Mouse (Mus musculus) hindbrain, embryonic 14.5 days (tissue): ENCODE measurements around the gene Lhfpl2. TPM values are rescaled to one million over a fixed set of nuclear protein-coding genes. Genes with fewer than 3 reads are reported as not detected.

Experiments used
- ATAC-seq: fragments of 200-750 bp; cut with Nextera tagmentation; 2 replicates; pipeline ENCODE4 v1.8.0; 2017; ENCODE audit warnings: moderate number of reproducible peaks, mild to moderate bottlenecking, moderate TSS enrichment, moderate library complexity; ENCODE audit not compliant: low FRiP score
- DNase-seq: peaks from one replicate; pipeline ENCODE4 v3.0.0-alpha.2; 2015; ENCODE audit warnings: low spot score
- H3K27ac ChIP-seq: fragments of 300-500 bp; sonication (generic); 2 replicates; pipeline ENCODE4 v1.5.1; 2014; ENCODE audit warnings: mild to moderate bottlenecking, moderate library complexity
- H3K27me3 ChIP-seq: fragments of 300-500 bp; sonication (generic); 2 replicates; pipeline ENCODE4 v1.6.1; 2014; ENCODE audit warnings: mild to moderate bottlenecking, low read length, mixed read lengths; ENCODE audit not compliant: control insufficient read depth, insufficient read depth
- H3K36me3 ChIP-seq: fragments of 300-500 bp; sonication (generic); replicated peaks from 2 replicates; pipeline ENCODE4 v1.6.1; 2014; ENCODE audit not compliant: control insufficient read depth, insufficient read depth
- H3K4me1 ChIP-seq: fragments of 300-500 bp; sonication (generic); replicated peaks from 2 replicates; pipeline ENCODE4 v1.6.1; 2014; ENCODE audit warnings: antibody characterized with exemption, low read length, mixed read lengths; ENCODE audit not compliant: control insufficient read depth, insufficient read depth
- H3K4me2 ChIP-seq: fragments of 300-500 bp; sonication (generic); replicated peaks from 2 replicates; pipeline ENCODE4 v1.6.1; 2014; ENCODE audit warnings: mild to moderate bottlenecking, moderate library complexity
- H3K4me3 ChIP-seq: fragments of 300-500 bp; sonication (generic); replicated peaks from 2 replicates; pipeline ENCODE4 v1.5.1; 2014; ENCODE audit warnings: mild to moderate bottlenecking, low read length
- H3K9ac ChIP-seq: fragments of 300-500 bp; sonication (generic); 2 replicates; pipeline ENCODE4 v1.6.1; 2014
- H3K9me3 ChIP-seq: fragments of 300-500 bp; sonication (generic); 2 replicates; pipeline ENCODE4 v1.6.1; 2016; ENCODE audit warnings: low read length; ENCODE audit not compliant: control insufficient read depth
- WGBS: fragments of 180-500 bp; shearing (Covaris S2); extraction: QIAGEN DNeasy Blood & Tissue Kit; methylation state at CpG from one replicate; pipeline ENCODE4 v1.1.7; 2014; 5-methylcytosine and 5-hydroxymethylcytosine counted together
- polyA plus RNA-seq: library from polyadenylated mRNA; unstranded; fragments of >200 nt; fragmentation: Nextera tagmentation; extraction: Ambion mirVana; gene quantifications from 2 replicates; pipeline ENCODE4 v1.2.1, GENCODE M21; 2014

The Lhfpl2 gene
- polyA plus RNA-seq, 1 experiment from 2014 or later, result 21.3 TPM

GRCm38 (mm10) chr13:94183372-94184021, 125.9 kb downstream of the Lhfpl2 start:
- 89% methylated on average over 8 of the region's 8 CpGs for WGBS
- Histone ChIP-seq H3K27ac (no peak overlapping the region), H3K9ac (no peak overlapping the region), H3K4me3 (no peak overlapping the region), H3K4me1 (peaks cover 13% of the 10 kb centered on the region; the same call in 1 of the 2 replicates), H3K36me3 (no peaks in the 10 kb centered on the region), H3K4me2 (no peak overlapping the region), H3K9me3 (no peaks in the 10 kb centered on the region), H3K27me3 (no peaks in the 10 kb centered on the region)
- DNase-seq (no peak), ATAC-seq (no peak)

DNA sequence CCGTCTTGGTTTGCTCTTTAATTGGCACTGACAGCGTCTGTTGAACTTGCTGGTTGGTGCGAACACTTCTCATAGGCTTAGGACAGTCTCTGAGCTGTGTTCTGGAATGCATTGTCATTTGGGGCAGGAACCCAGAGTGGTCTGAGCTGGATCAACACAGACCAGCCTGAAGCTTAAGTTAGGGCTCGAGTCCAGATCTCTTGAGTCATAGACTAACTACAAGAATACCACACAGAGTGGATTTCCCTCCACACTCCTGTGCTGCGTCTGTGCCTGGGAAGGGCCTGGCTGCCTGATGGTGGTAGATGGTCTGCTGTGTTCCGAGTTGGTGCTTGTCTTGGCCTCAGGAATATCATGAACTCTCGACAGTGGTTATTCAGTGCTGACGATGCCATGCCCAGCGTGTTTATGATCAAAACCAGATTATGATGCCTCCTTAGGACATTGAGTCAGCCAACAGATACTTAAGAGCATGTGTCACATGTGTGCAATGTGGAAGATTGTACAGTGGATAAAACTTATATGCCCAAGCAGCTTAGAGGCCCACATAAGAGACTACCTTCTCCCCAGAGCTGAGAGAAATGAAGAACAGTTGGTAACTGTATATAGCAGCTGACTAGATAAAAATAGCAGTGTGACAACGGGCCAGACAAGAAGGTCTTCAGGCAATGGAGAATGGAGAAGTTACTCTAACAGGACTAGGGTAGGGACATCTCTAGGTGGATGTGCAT, 127.3 kb downstream of the Lhfpl2 start:
- no peak overlapping the region for H3K27ac ChIP-seq
- no peak overlapping the region for H3K4me3 ChIP-seq
- no peak for ATAC-seq
- no peak overlapping the region for H3K4me2 ChIP-seq
- no peaks in the 10 kb centered on the region for H3K36me3 ChIP-seq
- WGBS, result 93% methylated on average over 10 of the region's 10 CpGs
- no peaks in the 10 kb centered on the region for H3K9me3 ChIP-seq
- no peak for DNase-seq
- H3K4me1 ChIP-seq, result peaks cover 6% of the 10 kb centered on the region; the same call in 1 of the 2 replicates
- H3K9ac ChIP-seq, result no peak overlapping the region
- no peaks in the 10 kb centered on the region for H3K27me3 ChIP-seq

GRCm38 (mm10) chr13:94185631-94186030, 128.0 kb downstream of the Lhfpl2 start:
- DNase-seq (no peak), ATAC-seq (no peak)
- no peak overlapping the region for H3K27ac ChIP-seq
- no peaks in the 10 kb centered on the region for H3K36me3 ChIP-seq
- no peaks in the 10 kb centered on the region for H3K27me3 ChIP-seq
- peaks cover 6% of the 10 kb centered on the region; the same call in 1 of the 2 replicates for H3K4me1 ChIP-seq
- no peak overlapping the region for H3K4me3 ChIP-seq
- H3K4me2 ChIP-seq, result no peak overlapping the region
- H3K9me3 ChIP-seq, result no peaks in the 10 kb centered on the region
- WGBS, result 93% methylated on average over 5 of the region's 6 CpGs
- no peak overlapping the region for H3K9ac ChIP-seq

DNA sequence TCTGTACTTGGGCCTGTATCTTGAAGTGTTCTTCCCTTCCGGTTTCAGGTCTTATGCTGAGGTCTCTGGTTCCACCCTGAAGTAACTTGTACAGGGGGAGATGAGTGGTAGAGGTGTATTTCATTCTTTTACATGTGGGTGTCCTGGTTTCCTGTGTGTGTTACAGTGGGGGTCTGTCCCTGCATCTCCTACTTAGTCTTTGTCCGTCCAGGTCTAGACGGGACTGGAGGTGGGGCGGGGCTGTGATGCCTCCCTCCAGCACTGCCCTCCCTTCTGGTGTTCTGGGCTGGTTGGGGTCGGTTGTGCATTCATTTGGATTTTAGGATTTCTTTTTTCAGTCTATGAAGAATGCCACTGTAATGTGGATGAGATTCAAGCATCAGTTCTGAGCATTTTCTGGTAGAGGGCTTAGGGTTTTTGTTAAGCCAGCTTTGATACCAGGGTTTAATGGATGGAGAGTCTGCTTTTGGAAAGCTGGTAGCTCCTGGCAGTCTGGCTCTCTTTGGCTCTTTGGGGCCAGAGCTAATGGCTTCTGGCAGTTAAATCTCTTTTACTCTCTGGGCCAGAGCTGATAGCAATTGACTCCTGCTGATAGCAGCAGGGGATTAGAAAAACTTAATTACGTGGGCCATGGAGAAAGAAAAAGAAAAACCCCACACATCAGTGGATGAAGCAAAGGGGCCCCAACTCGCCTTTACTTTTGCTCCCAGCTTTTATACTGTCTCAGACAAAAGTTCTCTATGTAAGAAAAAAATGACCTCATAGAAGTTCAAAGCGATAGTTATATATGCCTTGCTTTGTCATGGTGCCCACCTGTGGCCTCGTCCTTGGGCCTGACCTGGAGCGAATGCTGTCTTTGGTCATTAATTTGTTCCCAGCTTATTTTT, 130.8 kb downstream of the Lhfpl2 start:
- H3K4me1 ChIP-seq, result peaks cover 6% of the 10 kb centered on the region; the same call in 1 of the 2 replicates
- DNase-seq, result no peak
- peaks cover 6% of the 10 kb centered on the region; the same call in 1 of the 2 replicates for H3K36me3 ChIP-seq
- H3K9ac ChIP-seq, result no peak overlapping the region
- no peak overlapping the region for H3K4me2 ChIP-seq
- ATAC-seq, result peak; percentile 44; the same call in 1 of the 2 replicates
- H3K9me3 ChIP-seq, result no peaks in the 10 kb centered on the region
- no peaks in the 10 kb centered on the region for H3K27me3 ChIP-seq
- H3K27ac ChIP-seq, result no peak overlapping the region
- WGBS, result 33% methylated on average over 10 of the region's 10 CpGs
- H3K4me3 ChIP-seq, result no peak overlapping the region

GRCm38 (mm10) chr13:94190386-94190785, 132.8 kb downstream of the Lhfpl2 start:
- Histone ChIP-seq H3K9me3 (no peaks in the 10 kb centered on the region), H3K27me3 (no peaks in the 10 kb centered on the region), H3K9ac (no peak overlapping the region), H3K4me3 (no peak overlapping the region), H3K4me1 (peaks cover 6% of the 10 kb centered on the region; the same call in 1 of the 2 replicates), H3K4me2 (no peak overlapping the region), H3K27ac (no peak overlapping the region), H3K36me3 (peaks cover 6% of the 10 kb centered on the region; the same call in 1 of the 2 replicates)
- no peak for ATAC-seq
- 86% methylated on average over 1 of the region's 1 CpGs for WGBS
- DNase-seq, result no peak

- Histone ChIP-seq H3K9me3 (no peaks in the 10 kb centered on the region), H3K4me2 (no peak overlapping the region), H3K4me3 (no peak overlapping the region), H3K27me3 (no peaks in the 10 kb centered on the region), H3K4me1 (peaks cover 6% of the 10 kb centered on the region; the same call in 1 of the 2 replicates), H3K36me3 (peaks cover 6% of the 10 kb centered on the region; the same call in 1 of the 2 replicates), H3K27ac (no peak overlapping the region), H3K9ac (no peak overlapping the region)
- ATAC-seq (no peak), DNase-seq (no peak)
- WGBS, result 94% methylated on average over 4 of the region's 4 CpGs
Measured at GRCm38 (mm10) chr13:94193227-94193626, 135.6 kb downstream of the Lhfpl2 start.

DNA sequence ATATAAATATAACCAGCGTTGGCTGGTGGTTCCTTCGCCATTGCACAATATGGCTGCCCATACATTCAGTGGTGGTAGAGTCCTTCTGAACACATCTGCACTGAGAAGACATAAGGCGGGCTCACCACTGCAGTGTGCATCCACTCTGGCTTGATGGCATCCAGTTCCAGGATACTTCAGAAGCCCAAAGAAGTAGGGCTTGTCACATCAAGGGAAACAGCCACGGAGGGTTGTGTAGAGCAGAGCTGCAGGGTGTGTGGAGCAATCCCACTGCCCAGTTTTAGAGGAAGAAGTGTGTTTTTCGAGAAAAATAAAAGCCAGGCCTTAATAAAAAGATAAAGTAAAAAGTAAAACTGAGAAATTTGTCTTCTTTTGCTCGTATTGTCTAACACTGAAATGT, 141.0 kb downstream of the Lhfpl2 start:
- H3K4me1 ChIP-seq, result no peaks in the 10 kb centered on the region
- peaks cover 13% of the 10 kb centered on the region for H3K36me3 ChIP-seq
- DNase-seq (no peak), ATAC-seq (no peak)
- no peak overlapping the region for H3K27ac ChIP-seq
- no peak overlapping the region for H3K4me2 ChIP-seq
- no peak overlapping the region for H3K9ac ChIP-seq
- H3K4me3 ChIP-seq, result no peak overlapping the region
- WGBS, result 93% methylated on average over 6 of the region's 6 CpGs
- H3K27me3 ChIP-seq, result no peaks in the 10 kb centered on the region
- H3K9me3 ChIP-seq, result no peaks in the 10 kb centered on the region

DNA sequence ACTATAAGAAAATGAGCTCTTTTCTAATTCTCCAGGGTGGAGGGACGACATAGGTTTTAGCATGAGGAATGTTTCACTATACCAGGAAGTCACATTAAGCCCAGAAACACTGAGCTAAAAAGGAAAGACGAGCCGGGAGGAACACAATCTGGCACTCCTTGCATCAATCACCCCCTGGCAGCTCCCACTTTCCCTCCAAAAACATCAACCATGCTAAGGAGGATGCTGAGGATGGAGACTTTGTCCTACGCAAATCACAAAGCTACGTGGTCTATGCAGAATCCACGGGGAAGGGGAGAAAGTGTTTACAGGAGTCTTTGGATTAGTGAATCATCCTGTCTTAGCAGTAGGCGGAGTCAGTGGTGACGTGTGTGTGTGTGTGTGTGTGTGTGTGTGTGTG, 142.2 kb downstream of the Lhfpl2 start:
- H3K36me3 ChIP-seq, result peaks cover 21% of the 10 kb centered on the region
- H3K27ac ChIP-seq, result no peak overlapping the region
- H3K4me1 ChIP-seq, result no peaks in the 10 kb centered on the region
- H3K9me3 ChIP-seq, result no peaks in the 10 kb centered on the region
- no peak overlapping the region for H3K4me2 ChIP-seq
- no peak overlapping the region for H3K4me3 ChIP-seq
- DNase-seq (no peak), ATAC-seq (no peak)
- H3K27me3 ChIP-seq, result no peaks in the 10 kb centered on the region
- 64% methylated on average over 8 of the region's 8 CpGs for WGBS
- H3K9ac ChIP-seq, result no peak overlapping the region

DNA sequence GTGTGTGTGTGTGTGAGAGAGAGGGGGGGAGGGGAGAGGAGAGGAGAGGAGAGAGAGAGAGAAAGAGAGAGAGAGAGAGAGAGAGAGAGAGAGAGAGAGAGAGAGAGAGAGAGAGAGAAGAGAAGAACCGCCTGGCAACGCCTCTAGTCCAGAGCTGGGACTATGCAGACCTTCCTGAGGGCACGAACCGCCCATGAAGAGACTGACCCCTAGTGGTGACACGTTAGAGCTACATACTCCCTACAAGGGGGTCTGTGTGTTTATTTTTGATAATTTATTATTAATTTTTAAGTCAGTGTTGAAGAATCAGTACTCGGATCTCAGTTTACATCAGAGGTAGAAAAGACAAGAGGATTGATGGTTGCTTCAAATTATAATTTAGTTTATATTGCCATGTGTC, 147.6 kb downstream of the Lhfpl2 start:
- Histone ChIP-seq H3K9ac (no peak overlapping the region), H3K27me3 (no peaks in the 10 kb centered on the region), H3K4me2 (no peak overlapping the region), H3K9me3 (peaks cover 4% of the 10 kb centered on the region; the same call in 1 of the 2 replicates), H3K4me3 (no peak overlapping the region), H3K36me3 (peaks cover 60% of the 10 kb centered on the region), H3K27ac (no peak overlapping the region), H3K4me1 (no peaks in the 10 kb centered on the region)
- DNase-seq, result peak; percentile 65
- whole genome bisulfite sequencing, result 13% methylated on average over 6 of the region's 6 CpGs
- peak; percentile 78 for ATAC-seq
